Mouse (Mus musculus) embryonic fibroblast, embryonic 13.5 days (primary cell): ENCODE data around the gene Cyp2w1. TPM values are rescaled to one million over a fixed set of nuclear protein-coding genes. Genes with fewer than 3 reads are reported as not detected.

Experiments used
- H3K27ac ChIP-seq: 2 replicates; pipeline ENCODE4 v1.5.1; 2012; ENCODE audit warnings: low read length, control low read depth, inconsistent platforms; ENCODE audit not compliant: insufficient read depth
- H3K4me1 ChIP-seq: 2 replicates; pipeline ENCODE4 v1.6.1; 2011; ENCODE audit warnings: low read length; ENCODE audit not compliant: control insufficient read depth, insufficient read depth
- H3K4me3 ChIP-seq: 2 replicates; pipeline ENCODE4 v1.5.1; 2011; ENCODE audit warnings: mild to moderate bottlenecking, control low read depth, low read length; ENCODE audit not compliant: insufficient read depth
- CTCF ChIP-seq: IDR thresholded peaks from 2 replicates; pipeline ENCODE4 v1.5.1; 2011; ENCODE audit warnings: mild to moderate bottlenecking, control low read depth, low read length, moderate library complexity, borderline replicate concordance; ENCODE audit not compliant: insufficient read depth
- POLR2A ChIP-seq: IDR thresholded peaks from 2 replicates; pipeline ENCODE4 v1.6.1; 2011; ENCODE audit warnings: low read depth, mild to moderate bottlenecking, control low read depth, low read length, moderate library complexity
- polyA plus RNA-seq: library from polyadenylated mRNA; stranded (reverse); fragments of >200 nt; gene quantifications from 2 replicates; pipeline ENCODE4 v1.2.4, GENCODE M21; 2011; ENCODE audit warnings: low read depth; ENCODE audit not compliant: missing spikeins, insufficient read length

Cyp2w1 gene
- polyA plus RNA-seq, 1 experiment = not detected

DNA sequence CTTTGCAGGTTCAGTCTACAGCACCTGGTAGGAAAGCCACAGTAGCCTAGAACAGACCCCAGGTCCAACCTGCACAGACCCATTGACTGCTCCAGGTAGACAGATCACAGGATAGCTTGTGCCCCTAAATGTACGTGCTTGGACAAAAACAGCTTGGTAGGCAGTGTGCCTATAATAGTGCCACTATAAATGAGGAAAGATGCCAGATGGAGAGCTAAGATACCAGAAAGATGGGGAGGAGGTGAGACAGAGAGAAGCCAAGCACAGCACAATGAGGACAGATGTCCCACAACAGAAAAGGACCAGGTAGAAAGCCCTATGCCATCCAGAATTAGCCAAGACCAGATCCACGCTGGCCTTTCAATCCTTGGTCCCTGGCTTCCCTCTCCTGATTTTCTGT, 49.7 kb downstream of the Cyp2w1 start:
- TF ChIP-seq POLR2A = no peak
- TF ChIP-seq CTCF = no peak
- H3K4me3 ChIP-seq = no peak overlapping the region
- 0 out of 2 replicates have a peak, but pooled peaks cover under 1% of the 10 kb centered on the region for H3K4me1 ChIP-seq
- H3K27ac ChIP-seq = no peak overlapping the region

DNA sequence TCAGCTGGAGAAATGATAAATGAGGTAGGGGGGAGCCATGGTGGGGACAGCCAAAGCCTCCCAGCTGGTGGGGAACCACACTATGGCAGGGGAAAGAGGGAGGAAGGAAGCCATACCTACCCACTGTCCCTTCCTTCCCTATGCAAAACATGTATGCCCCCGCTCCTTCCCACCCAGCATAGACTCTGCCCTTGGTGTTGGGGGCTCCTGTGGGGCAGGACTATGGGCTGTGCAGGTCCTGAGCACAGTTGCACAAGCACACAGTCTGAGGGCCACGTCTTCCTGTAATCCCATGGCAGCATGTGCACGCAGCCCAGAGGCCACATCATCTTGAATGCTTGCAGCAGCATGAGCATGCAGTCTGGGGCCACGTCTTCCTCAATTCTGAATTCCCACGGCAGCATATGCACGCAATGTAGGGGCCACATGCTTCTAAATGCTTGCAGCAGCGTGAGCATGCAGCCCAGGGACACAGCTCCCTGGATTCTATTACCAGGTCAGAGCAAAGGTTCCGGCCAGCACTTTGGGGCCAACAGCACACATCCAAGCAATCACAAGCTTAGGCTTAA, 51.4 kb downstream of the Cyp2w1 start:
- no peak for TF ChIP-seq POLR2A
- TF ChIP-seq CTCF = no peak
- no peak overlapping the region for H3K27ac ChIP-seq
- 0 out of 2 replicates have a peak, but pooled peaks cover 3% of the 10 kb centered on the region for H3K4me1 ChIP-seq
- H3K4me3 ChIP-seq = no peak overlapping the region

DNA sequence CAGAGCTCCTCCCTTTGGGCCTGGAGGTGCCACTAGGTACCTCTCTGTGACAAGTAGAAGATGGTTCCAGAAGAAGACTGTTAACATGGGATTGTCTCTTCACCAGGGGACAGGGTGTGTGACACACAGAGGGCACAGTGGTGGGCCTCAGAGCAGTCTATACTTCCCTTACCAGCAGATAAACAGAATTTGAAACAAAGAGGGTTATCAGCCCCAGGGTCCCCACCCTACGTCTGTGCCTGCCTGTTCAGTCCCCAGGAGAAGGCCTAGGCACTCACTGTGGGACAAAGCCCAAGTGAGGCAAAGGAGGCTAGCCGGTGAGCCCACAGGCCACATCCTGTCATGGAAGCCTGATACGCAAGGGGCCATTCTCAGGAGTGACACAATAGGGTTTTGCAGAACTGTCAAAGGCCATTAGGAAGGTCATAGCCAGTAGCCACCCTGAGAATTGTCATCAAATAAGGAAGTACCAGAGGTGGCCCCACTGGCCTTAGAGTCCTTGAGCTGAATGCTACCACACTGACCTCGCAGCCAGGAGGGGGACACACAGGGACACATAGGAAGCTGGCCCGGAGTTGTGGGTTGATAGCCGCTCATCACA, 52.5 kb downstream of the Cyp2w1 start, which contains the start of gene C130050O18Rik:
TSS of gene C130050O18Rik (plus strand) at position 480 of the 601 bp plus-strand sequence.
- Histone ChIP-seq H3K27ac (no peak within 1 kb of the TSS), H3K4me3 (no peak within 1 kb of the TSS), H3K4me1 (0 out of 2 replicates have a peak, but pooled peaks cover 3% of the 10 kb centered on the region)
- TF ChIP-seq POLR2A (no peak), CTCF (no peak)

DNA sequence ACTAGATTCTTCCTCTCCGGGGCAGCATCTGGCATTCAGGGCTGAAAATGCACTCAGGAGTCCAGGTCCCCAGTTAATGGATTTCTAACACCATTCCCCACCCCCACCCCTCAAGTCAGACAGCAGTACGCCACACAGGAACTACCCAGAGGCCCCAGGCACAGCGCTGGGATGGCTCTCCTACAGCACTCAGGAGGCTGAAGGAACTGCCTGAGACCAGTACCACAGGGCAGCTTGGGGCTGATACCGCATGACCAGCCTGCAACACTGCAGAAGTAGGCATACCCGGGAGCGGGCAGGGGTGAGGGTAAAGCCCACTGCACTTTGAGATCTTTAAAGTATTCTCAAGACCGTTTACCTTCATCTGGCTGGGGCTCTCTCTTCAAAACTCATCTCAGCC, 53.1 kb downstream of the Cyp2w1 start:
- TF ChIP-seq CTCF (no peak), POLR2A (no peak)
- Histone ChIP-seq H3K4me3 (no peak overlapping the region), H3K27ac (no peak overlapping the region), H3K4me1 (0 out of 2 replicates have a peak, but pooled peaks cover 3% of the 10 kb centered on the region)

DNA sequence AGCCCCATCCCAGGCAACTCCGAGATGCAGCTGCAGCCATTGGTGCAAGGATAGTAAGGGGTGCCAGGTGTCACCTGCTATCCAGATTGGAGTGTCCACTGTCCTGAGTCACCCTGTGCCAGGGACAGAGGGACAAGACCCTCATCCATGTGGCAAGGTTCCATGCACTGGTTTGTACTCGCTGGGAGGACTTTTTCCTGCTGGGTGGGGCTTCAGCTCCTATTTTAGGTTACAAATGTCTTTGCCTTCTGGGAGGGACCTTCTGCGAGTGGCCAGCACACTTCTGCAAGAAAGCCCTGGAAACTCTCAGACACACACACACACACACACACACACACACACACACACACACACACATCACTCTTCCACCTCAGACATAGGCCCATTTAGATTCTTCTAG, 53.5 kb downstream of the Cyp2w1 start:
- Histone ChIP-seq H3K4me3 (no peak overlapping the region), H3K4me1 (0 out of 2 replicates have a peak, but pooled peaks cover 3% of the 10 kb centered on the region), H3K27ac (no peak overlapping the region)
- TF ChIP-seq POLR2A = no peak
- TF ChIP-seq CTCF = no peak

Other genes with a start within 250 kb of the Cyp2w1 start
- gene Prkar1b, start 202.6 kb upstream of the Cyp2w1 start, polyA plus RNA-seq = 20.4 and 31.4 TPM in 2 replicates
- 8.5 and 10.2 TPM in 2 replicates for gene Dnaaf5, start 202.4 kb upstream of the Cyp2w1 start, polyA plus RNA-seq
- gene Sun1, start 152.0 kb upstream of the Cyp2w1 start, polyA plus RNA-seq = 46.3 and 49.0 TPM in 2 replicates
- gene Get4, start 100.3 kb upstream of the Cyp2w1 start, polyA plus RNA-seq = 54.6 and 61.6 TPM in 2 replicates
- 0.54 TPM in 1 of 2 replicates, not detected in the other for gene Adap1, start 27.0 kb upstream of the Cyp2w1 start, polyA plus RNA-seq
- gene Cox19, start 1.2 kb upstream of the Cyp2w1 start, polyA plus RNA-seq = 46.7 and 52.2 TPM in 2 replicates
- gene Gpr146, start 25.1 kb downstream of the Cyp2w1 start, polyA plus RNA-seq = 0.72 and 0.88 TPM in 2 replicates
- 0.33 TPM in 1 of 2 replicates, not detected in the other for gene C130050O18Rik, start 52.7 kb downstream of the Cyp2w1 start, polyA plus RNA-seq
- gene Gper1, start 70.5 kb downstream of the Cyp2w1 start, polyA plus RNA-seq = 2.2 and 7.1 TPM in 2 replicates
- gene 3110082I17Rik, start 107.9 kb downstream of the Cyp2w1 start, polyA plus RNA-seq = 13.9 and 15.3 TPM in 2 replicates
- gene Zfand2a, start 131.9 kb downstream of the Cyp2w1 start, polyA plus RNA-seq = 25.4 and 35.2 TPM in 2 replicates
- gene Uncx, start 190.9 kb downstream of the Cyp2w1 start, polyA plus RNA-seq = 0.33 TPM in 1 of 2 replicates, not detected in the other